Mouse (Mus musculus) G1E (cell line): ENCODE measurements around the gene Stard13.

Experiments used
- CTCF ChIP-seq: IDR thresholded peaks from 2 replicates; pipeline ENCODE4 v1.5.1; 2012; ENCODE audit warnings: low read depth, low read length, inconsistent platforms, mixed read lengths
- GATA1 ChIP-seq: IDR thresholded peaks from 2 replicates; pipeline ENCODE4 v1.6.1; 2012; ENCODE audit warnings: borderline replicate concordance, low read length, inconsistent platforms, mixed read lengths
- GATA2 ChIP-seq: IDR thresholded peaks from 2 replicates; pipeline ENCODE4 v1.6.1; 2012; ENCODE audit warnings: low read depth, low read length, inconsistent platforms, borderline replicate concordance
- POLR2AphosphoS5 ChIP-seq: IDR thresholded peaks from 2 replicates; pipeline ENCODE4 v1.6.1; 2012; ENCODE audit warnings: low read depth, low read length, inconsistent platforms; ENCODE audit not compliant: insufficient replicate concordance
- TAL1 ChIP-seq: conservative IDR thresholded peaks from 2 replicates; pipeline ENCODE4 v1.6.1; 2012; ENCODE audit warnings: low read depth, low read length, inconsistent platforms, mixed read lengths

GRCm38 (mm10) chr5:151125985-151126607, 107.5 kb downstream of the Stard13 start:
- TF ChIP-seq TAL1 (no peak), CTCF (no peak), GATA1 (no peak), GATA2 (no peak), POLR2AphosphoS5 (no peak)
